Mouse (Mus musculus) lung, embryonic 14.5 days (tissue): Measurements from ENCODE around the gene Bmp4. TPM values are rescaled to one million over a fixed set of nuclear protein-coding genes. Genes with fewer than 3 reads are reported as not detected.

Experiments used
- ATAC-seq: fragments of 200-750 bp; cut with Nextera tagmentation; 2 replicates; pipeline ENCODE4 v1.8.0; 2017; ENCODE audit warnings: mild to moderate bottlenecking, moderate TSS enrichment, moderate library complexity; ENCODE audit not compliant: insufficient read depth
- DNase-seq: peaks from one replicate; pipeline ENCODE4 v3.0.0-alpha.2; 2015
- H3K27ac ChIP-seq: fragments of 300-500 bp; sonication (generic); 2 replicates; pipeline ENCODE4 v1.5.1; 2014; ENCODE audit warnings: low read depth, mild to moderate bottlenecking, moderate library complexity
- H3K27me3 ChIP-seq: fragments of 300-500 bp; sonication (generic); 2 replicates; pipeline ENCODE4 v1.6.1; 2014; ENCODE audit warnings: low read length, control low read depth; ENCODE audit not compliant: insufficient read depth
- H3K36me3 ChIP-seq: fragments of 300-500 bp; sonication (generic); 2 replicates; pipeline ENCODE4 v1.6.1; 2014; ENCODE audit warnings: control low read depth; ENCODE audit not compliant: insufficient read depth
- H3K4me1 ChIP-seq: fragments of 300-500 bp; sonication (generic); 2 replicates; pipeline ENCODE4 v1.6.1; 2014; ENCODE audit warnings: antibody characterized with exemption, control low read depth; ENCODE audit not compliant: insufficient read depth
- H3K4me2 ChIP-seq: fragments of 300-500 bp; sonication (generic); 2 replicates; pipeline ENCODE4 v1.6.1; 2014; ENCODE audit warnings: mild to moderate bottlenecking
- H3K4me3 ChIP-seq: fragments of 300-500 bp; sonication (generic); 2 replicates; pipeline ENCODE4 v1.5.1; 2014; ENCODE audit warnings: low read depth, low read length
- H3K9ac ChIP-seq: fragments of 300-500 bp; sonication (generic); 2 replicates; pipeline ENCODE4 v1.6.1; 2014
- H3K9me3 ChIP-seq: fragments of 300-500 bp; sonication (generic); 2 replicates; pipeline ENCODE4 v1.6.1; 2016; ENCODE audit warnings: low read depth, low read length, control low read depth
- CTCF ChIP-seq: IDR thresholded peaks from 2 replicates; pipeline ENCODE4 v1.5.1; 2016; ENCODE audit warnings: antibody characterized with exemption, low read depth
- WGBS: fragments of 180-500 bp; shearing (Covaris S2); extraction: QIAGEN DNeasy Blood & Tissue Kit; methylation state at CpG from one replicate; pipeline ENCODE4 v1.1.7; 2014; 5-methylcytosine and 5-hydroxymethylcytosine counted together
- polyA plus RNA-seq: library from polyadenylated mRNA; unstranded; fragments of >200 nt; fragmentation: Nextera tagmentation; extraction: Ambion mirVana; gene quantifications from 2 replicates; pipeline ENCODE4 v1.2.1, GENCODE M21; 2014

Gene Bmp4
- polyA plus RNA-seq, 1 experiment from 2014 or later: 62.0 TPM

GRCm38 (mm10) chr14:46385701-46386477, 4.6 kb downstream of the Bmp4 start:
- Histone ChIP-seq H3K27ac (peak overlapping the region; percentile 22; the same call in 1 of the 2 replicates), H3K36me3 (peaks cover 37% of the 10 kb centered on the region), H3K9me3 (no peaks in the 10 kb centered on the region), H3K4me2 (peak overlapping the region; percentile 62), H3K9ac (peak overlapping the region; percentile 58), H3K4me1 (peaks cover 7% of the 10 kb centered on the region), H3K27me3 (peaks cover 4% of the 10 kb centered on the region), H3K4me3 (peak overlapping the region; percentile 61)
- no peak for TF ChIP-seq CTCF
- ATAC-seq (no peak), DNase-seq (peak; percentile 56)
- under 1% methylated on average over 39 of the region's 39 CpGs for WGBS

GRCm38 (mm10) chr14:46384946-46385691, 5.3 kb downstream of the Bmp4 start:
- Histone ChIP-seq H3K27me3 (peaks cover 4% of the 10 kb centered on the region), H3K27ac (0 out of 2 replicates have a peak overlapping the region, but pooled peaks have one; percentile 18), H3K4me1 (peaks cover 14% of the 10 kb centered on the region), H3K36me3 (peaks cover 38% of the 10 kb centered on the region), H3K4me3 (peak overlapping the region; percentile 61), H3K9ac (peak overlapping the region; percentile 58), H3K4me2 (peak overlapping the region; percentile 62), H3K9me3 (no peaks in the 10 kb centered on the region)
- DNase-seq: peak; percentile 34
- ATAC-seq: no peak
- TF ChIP-seq CTCF: no peak
- WGBS: 8% methylated on average over 14 of the region's 14 CpGs

- H3K4me2 ChIP-seq: no peak overlapping the region; the same call in 1 of the 2 replicates
- H3K36me3 ChIP-seq: peaks cover 43% of the 10 kb centered on the region
- 44% methylated on average over 6 of the region's 6 CpGs for WGBS
- no peaks in the 10 kb centered on the region for H3K27me3 ChIP-seq
- DNase-seq (no peak), ATAC-seq (no peak)
- peaks cover 14% of the 10 kb centered on the region; the same call in 1 of the 2 replicates for H3K4me1 ChIP-seq
- TF ChIP-seq CTCF: no peak
- no peak overlapping the region for H3K9ac ChIP-seq
- H3K27ac ChIP-seq: no peak overlapping the region
- H3K4me3 ChIP-seq: no peak overlapping the region
- no peaks in the 10 kb centered on the region for H3K9me3 ChIP-seq
Observed at GRCm38 (mm10) chr14:46381457-46381856, 9.0 kb downstream of the Bmp4 start.

DNA sequence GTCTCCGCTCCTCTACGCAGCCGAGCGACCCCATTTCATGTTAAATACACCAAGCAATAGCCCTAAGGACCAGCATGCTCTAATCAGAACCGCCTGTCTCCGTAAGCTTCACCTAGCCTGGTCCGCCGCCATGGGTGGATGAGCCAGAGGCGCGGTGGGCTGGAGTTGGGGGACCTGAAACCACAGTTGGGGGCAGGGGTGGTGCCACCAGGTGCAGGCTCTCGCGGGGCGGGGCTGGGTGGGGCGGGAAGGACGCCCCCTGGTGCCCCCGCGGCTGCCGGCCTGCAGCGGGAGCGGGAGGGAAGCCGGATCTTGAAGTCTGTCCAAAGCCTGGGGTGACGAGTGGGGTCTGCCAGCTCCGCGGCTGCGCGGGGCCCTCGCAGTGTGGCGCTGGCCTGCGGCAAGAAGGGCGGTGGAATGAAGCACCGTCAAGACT, 10.2 kb downstream of the Bmp4 start:
- TF ChIP-seq CTCF: no peak
- Histone ChIP-seq H3K27ac (peak overlapping the region; percentile 58; the same call in 1 of the 2 replicates), H3K27me3 (no peaks in the 10 kb centered on the region), H3K9ac (peak overlapping the region; percentile 40), H3K4me2 (peak overlapping the region; percentile 60), H3K4me3 (peak overlapping the region; percentile 10; the same call in 1 of the 2 replicates), H3K36me3 (peaks cover 37% of the 10 kb centered on the region), H3K4me1 (peaks cover 14% of the 10 kb centered on the region; the same call in 1 of the 2 replicates), H3K9me3 (no peaks in the 10 kb centered on the region)
- DNase-seq (peak; percentile 72), ATAC-seq (peak; percentile 70)
- 14% methylated on average over 31 of the region's 31 CpGs for WGBS

GRCm38 (mm10) chr14:46379285-46379684, 11.2 kb downstream of the Bmp4 start, which contains the start of gene Gm15217:
Gene Gm15217, plus strand, starts transcription at chr14:46379414.
- peak within 1 kb of the TSS; percentile 40 for H3K9ac ChIP-seq
- peaks cover 33% of the 10 kb centered on the region for H3K36me3 ChIP-seq
- no peak for TF ChIP-seq CTCF
- no peak for ATAC-seq
- no peaks in the 10 kb centered on the region for H3K27me3 ChIP-seq
- peak within 1 kb of the TSS; percentile 60 for H3K4me2 ChIP-seq
- peak within 1 kb of the TSS; percentile 10; the same call in 1 of the 2 replicates for H3K4me3 ChIP-seq
- H3K4me1 ChIP-seq: peaks cover 14% of the 10 kb centered on the region; the same call in 1 of the 2 replicates
- 57% methylated on average over 12 of the region's 12 CpGs for WGBS
- no peak for DNase-seq
- no peaks in the 10 kb centered on the region for H3K9me3 ChIP-seq
- H3K27ac ChIP-seq: no peak within 1 kb of the TSS; the same call in 1 of the 2 replicates

- H3K4me1 ChIP-seq: peaks cover 7% of the 10 kb centered on the region; the same call in 1 of the 2 replicates
- TF ChIP-seq CTCF: no peak
- H3K9me3 ChIP-seq: no peaks in the 10 kb centered on the region
- H3K4me3 ChIP-seq: no peak overlapping the region
- no peak for ATAC-seq
- no peaks in the 10 kb centered on the region for H3K27me3 ChIP-seq
- no peak overlapping the region for H3K4me2 ChIP-seq
- no peak for DNase-seq
- 56% methylated on average over 5 of the region's 5 CpGs for WGBS
- H3K36me3 ChIP-seq: 0 out of 2 replicates have a peak, but pooled peaks cover 5% of the 10 kb centered on the region
- H3K27ac ChIP-seq: no peak overlapping the region
- H3K9ac ChIP-seq: no peak overlapping the region
Observed at GRCm38 (mm10) chr14:46375796-46376195, 14.7 kb downstream of the Bmp4 start.
